Mouse (Mus musculus): ENCODE results near the gene Krtap8-1.

Krtap8-1 gene

DNA sequence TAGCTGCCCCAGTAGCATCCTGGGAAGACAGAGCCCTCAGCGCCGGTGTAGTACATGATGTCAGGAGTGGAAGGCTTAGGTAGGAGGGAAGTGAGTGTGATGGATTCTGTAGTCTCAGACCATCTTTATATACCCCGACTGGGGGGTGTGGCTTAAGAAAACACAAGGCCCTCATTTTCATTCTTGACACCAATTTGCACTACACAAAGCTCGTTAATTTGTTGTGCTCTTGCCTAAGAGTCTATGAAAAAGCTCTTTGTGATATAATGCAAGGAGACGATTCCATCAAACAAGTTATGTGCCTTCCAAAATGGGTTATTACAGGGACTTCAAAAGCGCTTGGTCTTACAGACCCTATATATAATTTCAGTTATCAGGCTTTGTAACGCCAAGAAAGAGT lies at the start of gene Krtap8-1:
Gene Krtap8-1 (minus strand): TSS at position 101 of the 400 bp plus-strand sequence.
- no peak for DNase-seq (ENCODE audit: low read depth)

DNA sequence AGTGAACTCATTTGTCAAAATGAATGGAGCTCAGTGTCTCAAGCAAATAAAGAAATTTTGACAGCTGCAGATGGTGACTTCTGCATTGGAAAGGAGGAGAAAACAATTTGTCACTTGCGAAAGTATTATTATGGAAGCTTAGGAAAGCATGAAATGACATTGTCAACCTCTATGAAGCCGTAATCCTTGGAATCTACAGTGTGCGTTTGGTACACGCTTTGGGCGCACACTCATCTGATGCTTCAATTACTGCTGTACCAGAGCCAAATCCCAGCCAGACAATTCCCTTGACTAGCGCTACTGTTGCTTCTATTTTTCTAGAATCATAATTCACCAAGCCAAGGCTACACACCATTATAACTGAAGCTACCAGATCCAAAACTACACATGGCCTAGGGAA lies 49.6 kb upstream of the Krtap8-1 start:
- no peak for DNase-seq (ENCODE audit: low read depth)

DNA sequence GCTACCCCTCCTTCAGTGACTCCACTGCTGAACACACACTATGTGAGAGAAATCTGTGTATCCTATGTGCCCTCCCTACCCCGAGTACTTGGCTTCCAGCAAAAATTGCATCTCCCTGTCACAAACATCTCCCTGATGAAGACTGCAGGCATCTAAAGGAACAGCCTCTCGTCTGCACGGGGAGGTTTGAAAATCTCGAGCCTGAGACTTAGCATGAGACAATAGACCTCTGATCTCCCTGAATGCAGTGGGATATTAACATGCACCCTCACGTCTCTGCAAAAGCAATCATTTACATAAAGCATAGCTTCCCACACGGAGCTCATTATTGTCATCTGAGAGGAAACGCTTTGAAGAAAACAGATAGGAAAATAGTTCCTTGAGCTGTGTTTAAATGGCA lies 42.8 kb upstream of the Krtap8-1 start:
- no peak for DNase-seq (ENCODE audit: low read depth)

- no peak for DNase-seq (ENCODE audit: low read depth)
These were observed 42.1 kb upstream of the Krtap8-1 start for GRCm38 (mm10) chr16:89529846-89530245.

GRCm38 (mm10) chr16:89528380-89528779 lies 40.6 kb upstream of the Krtap8-1 start:
- no peak for DNase-seq (ENCODE audit: low read depth)

- DNase-seq (ENCODE audit: low read depth), result no peak
These were observed 33.2 kb upstream of the Krtap8-1 start for GRCm38 (mm10) chr16:89520996-89521395.

DNA sequence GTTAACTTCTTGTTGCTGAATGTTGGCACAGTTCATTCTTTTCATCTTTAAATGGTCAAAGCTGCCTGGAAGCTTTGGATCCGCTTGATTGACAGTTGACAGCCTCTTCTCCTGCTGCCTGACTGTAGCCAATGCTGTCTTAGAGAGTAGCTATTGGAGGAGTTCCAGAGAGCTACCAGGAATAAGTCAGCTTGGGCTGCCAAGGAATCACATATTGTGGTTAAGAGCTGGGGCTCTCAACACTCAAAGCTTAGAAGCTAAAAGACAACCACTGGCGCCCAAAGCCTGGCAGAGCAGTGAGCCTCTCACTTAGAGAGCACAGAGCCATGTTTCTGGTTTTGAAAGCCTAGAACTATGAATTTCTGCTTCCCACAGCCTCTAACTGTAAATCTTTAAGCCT lies 32.8 kb upstream of the Krtap8-1 start:
- no peak for DNase-seq (ENCODE audit: low read depth)

GRCm38 (mm10) chr16:89520091-89520490 lies 32.3 kb upstream of the Krtap8-1 start:
- DNase-seq (ENCODE audit: low read depth), result no peak

DNA sequence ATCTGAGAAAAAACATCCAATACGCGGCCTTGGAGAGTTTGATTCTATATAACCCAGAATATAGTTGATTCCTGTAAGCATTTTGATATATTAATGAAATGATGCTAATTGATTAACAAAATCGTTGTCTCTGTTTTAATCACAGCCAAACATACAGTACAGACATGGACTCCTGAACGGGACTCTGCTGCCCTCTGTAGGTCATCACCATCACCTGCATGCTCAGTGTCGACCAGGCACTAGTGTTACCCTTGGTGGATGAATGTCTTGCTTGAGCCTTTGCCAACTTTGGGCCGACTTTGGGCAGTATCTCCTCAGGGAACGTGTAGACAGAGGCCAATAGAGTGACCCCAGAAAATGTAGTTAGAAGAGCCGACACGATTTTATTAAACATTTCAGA lies 29.9 kb upstream of the Krtap8-1 start:
- peak; percentile 16 for DNase-seq (ENCODE audit: low read depth)

DNA sequence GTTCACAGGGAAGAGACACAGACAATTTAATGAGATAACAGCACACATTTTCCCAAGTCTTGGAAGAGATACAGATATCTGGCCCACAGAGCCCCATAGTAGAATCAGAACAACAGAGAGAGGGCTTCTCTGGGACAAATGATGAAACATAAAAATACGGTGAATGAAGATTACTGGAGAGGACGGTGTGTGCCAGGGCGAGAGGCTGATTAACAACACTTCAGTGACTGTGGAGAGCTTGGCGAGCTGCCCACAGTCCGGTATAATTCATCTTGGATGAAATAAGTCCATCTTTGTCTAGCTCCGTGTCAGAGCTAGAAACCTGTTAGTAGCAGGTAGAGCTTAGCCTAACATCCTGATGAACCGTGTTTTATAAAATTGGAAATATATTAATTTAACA lies 25.7 kb upstream of the Krtap8-1 start:
- no peak for DNase-seq (ENCODE audit: low read depth)

GRCm38 (mm10) chr16:89508223-89508622 lies 20.5 kb upstream of the Krtap8-1 start, which contains the start of gene Krtap7-1:
Gene Krtap7-1 (minus strand): TSS chr16:89508323.
- DNase-seq (ENCODE audit: low read depth), result no peak

GRCm38 (mm10) chr16:89503571-89503970 lies 15.8 kb upstream of the Krtap8-1 start:
- DNase-seq (ENCODE audit: low read depth), result no peak

DNA sequence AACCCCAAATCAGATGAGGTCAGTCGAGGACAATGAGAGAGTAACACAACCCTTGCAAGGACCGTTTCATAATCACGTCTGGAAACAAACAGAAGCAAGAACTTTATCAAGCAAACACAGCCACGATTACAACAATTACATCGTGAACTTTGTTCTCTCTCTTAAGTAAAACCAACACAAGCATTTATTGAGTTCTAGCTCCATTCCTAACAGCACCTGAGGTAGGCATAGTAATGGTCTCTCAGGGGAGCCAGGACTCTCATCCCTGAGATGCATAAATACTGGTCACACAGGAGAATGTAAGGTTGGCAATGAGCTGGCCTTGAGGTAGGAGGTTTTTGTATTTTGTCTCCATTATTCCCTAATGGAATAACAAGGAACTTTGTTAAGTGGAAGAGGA lies 14.1 kb upstream of the Krtap8-1 start:
- DNase-seq (ENCODE audit: low read depth), result no peak

DNA sequence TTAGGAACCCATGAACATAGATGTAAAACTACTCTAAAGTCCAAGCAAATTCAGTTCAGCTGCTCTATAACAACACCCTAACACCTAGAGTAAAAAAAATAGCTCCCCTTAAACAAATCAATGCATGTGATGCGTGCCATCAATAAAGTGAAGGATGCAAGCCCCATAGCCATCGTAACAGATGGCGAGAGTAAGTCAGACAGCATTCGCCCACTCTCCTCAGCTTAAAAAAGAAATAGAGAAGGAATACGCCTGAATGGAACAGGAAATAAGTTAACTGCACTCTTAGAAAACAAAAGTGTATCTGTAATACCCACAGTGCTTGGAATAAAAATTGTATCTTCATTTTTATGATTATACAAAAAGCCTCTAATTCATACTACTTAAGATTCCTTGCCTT lies 9.2 kb upstream of the Krtap8-1 start:
- no peak for DNase-seq (ENCODE audit: low read depth)

GRCm38 (mm10) chr16:89495394-89496153 lies 7.8 kb upstream of the Krtap8-1 start:
- DNase-seq (ENCODE audit: low read depth), result no peak

GRCm38 (mm10) chr16:89477679-89478314 lies 10.0 kb downstream of the Krtap8-1 start:
- DNase-seq (ENCODE audit: low read depth), result no peak

DNA sequence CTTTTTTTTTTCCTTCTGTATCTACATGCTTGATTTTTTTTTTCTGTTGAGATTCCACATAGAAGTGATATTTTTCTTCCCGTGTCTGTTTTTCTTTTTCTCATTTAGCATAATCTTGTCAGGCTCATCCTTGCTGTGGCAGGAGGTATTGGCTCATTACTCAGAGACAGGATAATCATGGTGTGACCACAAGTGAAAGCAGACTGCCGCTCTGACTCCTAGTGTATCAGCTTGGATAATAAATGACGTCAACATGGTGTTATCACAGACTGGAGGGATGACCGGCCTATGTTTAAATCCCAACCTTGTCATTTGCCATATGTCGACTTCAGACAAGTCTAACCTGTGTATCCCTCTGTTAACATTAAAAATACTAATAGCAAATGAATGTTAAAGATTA lies 26.6 kb downstream of the Krtap8-1 start:
- DNase-seq (ENCODE audit: low read depth), result no peak
